Mouse (Mus musculus): ENCODE data around the gene Six1. TPM values are rescaled to one million over a fixed set of nuclear protein-coding genes. Genes with fewer than 3 reads are reported as not detected.

Gene Six1
- polyA plus RNA-seq, 1 experiment: 0.53 TPM

- H3K4me1 ChIP-seq (ENCODE audit: control insufficient read depth, insufficient read depth, low read length): no peaks in the 10 kb centered on the region
- WGBS: 10% methylated on average over 19 of the region's 19 CpGs
- H3K4me3 ChIP-seq (ENCODE audit: insufficient read depth, low read depth, low read length): no peak overlapping the region
Observed at GRCm38 (mm10) chr12:73049520-73050225, 4.0 kb downstream of the Six1 start.

GRCm38 (mm10) chr12:73048537-73048936 lies 5.2 kb downstream of the Six1 start:
- Histone ChIP-seq H3K4me1 (ENCODE audit: control insufficient read depth, insufficient read depth, low read length) (no peaks in the 10 kb centered on the region), H3K27me3 (replicated peaks; ENCODE audit: control insufficient read depth, insufficient read depth, low read length) (peaks cover 21% of the 10 kb centered on the region), H3K4me3 (ENCODE audit: insufficient read depth, low read depth, low read length) (no peak overlapping the region), H3K36me3 (ENCODE audit: control insufficient read depth, insufficient read depth, low read length) (no peaks in the 10 kb centered on the region), H3K27ac (ENCODE audit: insufficient read depth, low read depth, low read length) (no peak overlapping the region)
- 6% methylated on average over 3 of the region's 3 CpGs for WGBS
- DNase-seq: no peak
- no peak for TF ChIP-seq CTCF (conservative IDR thresholded peaks at IDR 0.05; ENCODE audit: insufficient read depth, insufficient read length, low read depth, low read length)

More at GRCm38 (mm10) chr12:73049520-73050225, 4.0 kb downstream of the Six1 start:
- no peak for DNase-seq
- no peak overlapping the region for H3K27ac ChIP-seq (ENCODE audit: insufficient read depth, low read depth, low read length)
- TF ChIP-seq CTCF (conservative IDR thresholded peaks at IDR 0.05; ENCODE audit: insufficient read depth, insufficient read length, low read depth, low read length): no peak
- no peak for TF ChIP-seq POLR2A (IDR thresholded peaks at IDR 0.05; ENCODE audit: low read depth, low read length)
- H3K27me3 ChIP-seq (replicated peaks; ENCODE audit: control insufficient read depth, insufficient read depth, low read length): peaks cover 17% of the 10 kb centered on the region
- H3K36me3 ChIP-seq (ENCODE audit: control insufficient read depth, insufficient read depth, low read length): no peaks in the 10 kb centered on the region

GRCm38 (mm10) chr12:73047576-73047975 lies 6.1 kb downstream of the Six1 start:
- TF ChIP-seq POLR2A (IDR thresholded peaks at IDR 0.05; ENCODE audit: low read depth, low read length) (no peak), CTCF (conservative IDR thresholded peaks at IDR 0.05; ENCODE audit: insufficient read depth, insufficient read length, low read depth, low read length) (no peak)
- Histone ChIP-seq H3K36me3 (ENCODE audit: control insufficient read depth, insufficient read depth, low read length) (no peaks in the 10 kb centered on the region), H3K27me3 (replicated peaks; ENCODE audit: control insufficient read depth, insufficient read depth, low read length) (peaks cover 26% of the 10 kb centered on the region), H3K4me3 (ENCODE audit: insufficient read depth, low read depth, low read length) (no peak overlapping the region), H3K27ac (ENCODE audit: insufficient read depth, low read depth, low read length) (no peak overlapping the region), H3K4me1 (ENCODE audit: control insufficient read depth, insufficient read depth, low read length) (no peaks in the 10 kb centered on the region)
- DNase-seq: no peak
- 21% methylated on average over 2 of the region's 2 CpGs for WGBS

- TF ChIP-seq POLR2A (IDR thresholded peaks at IDR 0.05; ENCODE audit: low read depth, low read length): no peak
- TF ChIP-seq CTCF (conservative IDR thresholded peaks at IDR 0.05; ENCODE audit: insufficient read depth, insufficient read length, low read depth, low read length): no peak
- H3K27me3 ChIP-seq (replicated peaks; ENCODE audit: control insufficient read depth, insufficient read depth, low read length): peaks cover 22% of the 10 kb centered on the region
- no peaks in the 10 kb centered on the region for H3K36me3 ChIP-seq (ENCODE audit: control insufficient read depth, insufficient read depth, low read length)
- 1% methylated on average over 38 of the region's 38 CpGs for WGBS
- H3K4me1 ChIP-seq (ENCODE audit: control insufficient read depth, insufficient read depth, low read length): no peaks in the 10 kb centered on the region
- no peak overlapping the region for H3K27ac ChIP-seq (ENCODE audit: insufficient read depth, low read depth, low read length)
- peak overlapping the region; percentile 26 for H3K4me3 ChIP-seq (ENCODE audit: insufficient read depth, low read depth, low read length)
- peak; percentile 72 for DNase-seq
Observed at GRCm38 (mm10) chr12:73046607-73047180, 7.0 kb downstream of the Six1 start.

GRCm38 (mm10) chr12:73045724-73046606 lies 7.7 kb downstream of the Six1 start:
- TF ChIP-seq POLR2A (IDR thresholded peaks at IDR 0.05; ENCODE audit: low read depth, low read length) (no peak), CTCF (conservative IDR thresholded peaks at IDR 0.05; ENCODE audit: insufficient read depth, insufficient read length, low read depth, low read length) (no peak)
- Histone ChIP-seq H3K4me1 (ENCODE audit: control insufficient read depth, insufficient read depth, low read length) (no peaks in the 10 kb centered on the region), H3K27ac (ENCODE audit: insufficient read depth, low read depth, low read length) (no peak overlapping the region), H3K27me3 (replicated peaks; ENCODE audit: control insufficient read depth, insufficient read depth, low read length) (peaks cover 22% of the 10 kb centered on the region), H3K36me3 (ENCODE audit: control insufficient read depth, insufficient read depth, low read length) (no peaks in the 10 kb centered on the region), H3K4me3 (ENCODE audit: insufficient read depth, low read depth, low read length) (peak overlapping the region; percentile 35)
- 2% methylated on average over 85 of the region's 85 CpGs for WGBS
- DNase-seq: no peak

GRCm38 (mm10) chr12:73045046-73045723 lies 8.5 kb downstream of the Six1 start:
- WGBS: 1% methylated on average over 46 of the region's 46 CpGs
- H3K4me3 ChIP-seq (ENCODE audit: insufficient read depth, low read depth, low read length): peak overlapping the region; percentile 35
- TF ChIP-seq POLR2A (IDR thresholded peaks at IDR 0.05; ENCODE audit: low read depth, low read length) (no peak), CTCF (conservative IDR thresholded peaks at IDR 0.05; ENCODE audit: insufficient read depth, insufficient read length, low read depth, low read length) (no peak)
- no peaks in the 10 kb centered on the region for H3K36me3 ChIP-seq (ENCODE audit: control insufficient read depth, insufficient read depth, low read length)
- no peaks in the 10 kb centered on the region for H3K4me1 ChIP-seq (ENCODE audit: control insufficient read depth, insufficient read depth, low read length)
- H3K27me3 ChIP-seq (replicated peaks; ENCODE audit: control insufficient read depth, insufficient read depth, low read length): peaks cover 25% of the 10 kb centered on the region
- peak; percentile 45 for DNase-seq
- no peak overlapping the region for H3K27ac ChIP-seq (ENCODE audit: insufficient read depth, low read depth, low read length)

Data from kidney, adult 2 months (tissue).